Mouse (Mus musculus): ENCODE measurements around the gene Aplp2.

Aplp2 gene

GRCm38 (mm10) chr9:31225808-31226207 lies 14.2 kb upstream of the Aplp2 start:
- DNase-seq (ENCODE audit: low spot score in 2 of 2) = no peak

GRCm38 (mm10) chr9:31223475-31223874 lies 11.9 kb upstream of the Aplp2 start:
- no peak for DNase-seq (ENCODE audit: low spot score in 2 of 2)

- DNase-seq (ENCODE audit: low spot score in 2 of 2) = no peak
Measured at GRCm38 (mm10) chr9:31221170-31221569, 9.6 kb upstream of the Aplp2 start.

- no peak for DNase-seq (ENCODE audit: low spot score in 2 of 2)
Measured at GRCm38 (mm10) chr9:31217631-31218380, 6.2 kb upstream of the Aplp2 start.

DNA sequence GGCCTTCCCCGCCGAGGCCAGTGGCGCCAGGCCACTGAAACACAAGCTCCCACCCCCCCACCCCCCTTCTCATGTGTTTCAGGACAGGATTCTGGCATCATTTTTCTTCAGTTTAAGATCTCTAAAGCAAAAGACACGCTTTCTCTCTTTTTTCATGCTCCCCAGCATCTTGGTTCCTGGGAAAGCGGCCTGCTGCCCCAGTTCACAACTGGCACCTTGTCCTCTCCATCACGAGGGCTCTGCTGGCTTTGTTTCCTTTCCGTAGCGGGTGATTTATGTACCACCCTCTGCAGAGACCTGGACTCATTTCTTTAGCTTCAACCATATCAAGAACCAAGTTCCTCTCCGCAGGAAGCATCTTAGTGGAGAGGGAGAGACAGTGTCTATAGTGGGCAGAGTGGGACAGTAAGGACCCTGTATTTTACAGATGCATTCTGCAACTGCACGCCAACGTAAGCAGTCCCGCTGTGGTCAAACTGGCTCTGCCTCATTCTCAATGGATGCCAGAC lies 939 bp upstream of the Aplp2 start:
- DNase-seq (ENCODE audit: low spot score in 2 of 2) = no peak

- DNase-seq (ENCODE audit: low spot score in 2 of 2) = peak; percentile 46 to 81
Measured at GRCm38 (mm10) chr9:31210749-31211689, 596 bp downstream of the Aplp2 start.

- no peak for DNase-seq (ENCODE audit: low spot score in 2 of 2)
Measured at GRCm38 (mm10) chr9:31210163-31210562, 1.5 kb downstream of the Aplp2 start.

DNA sequence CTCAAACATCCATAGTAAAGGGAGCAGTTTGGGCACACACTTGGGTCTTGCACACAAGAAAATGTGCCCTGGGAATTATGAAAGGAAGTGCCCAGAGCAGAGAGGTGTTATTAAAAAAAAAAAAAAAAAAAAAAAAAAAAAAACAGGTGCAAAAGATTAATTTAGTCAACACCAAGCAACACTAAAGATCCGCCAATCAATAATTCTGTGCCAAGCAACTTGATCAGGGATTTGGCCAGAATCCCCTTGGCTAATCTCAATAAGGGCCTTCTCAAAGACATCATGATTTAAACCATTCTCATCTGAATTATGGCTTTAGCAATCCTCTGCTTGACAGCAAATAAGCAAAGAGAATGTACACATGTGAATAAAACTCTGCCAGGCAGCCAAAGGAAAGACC lies 2.1 kb downstream of the Aplp2 start:
- no peak for DNase-seq (ENCODE audit: low spot score in 2 of 2)

DNA sequence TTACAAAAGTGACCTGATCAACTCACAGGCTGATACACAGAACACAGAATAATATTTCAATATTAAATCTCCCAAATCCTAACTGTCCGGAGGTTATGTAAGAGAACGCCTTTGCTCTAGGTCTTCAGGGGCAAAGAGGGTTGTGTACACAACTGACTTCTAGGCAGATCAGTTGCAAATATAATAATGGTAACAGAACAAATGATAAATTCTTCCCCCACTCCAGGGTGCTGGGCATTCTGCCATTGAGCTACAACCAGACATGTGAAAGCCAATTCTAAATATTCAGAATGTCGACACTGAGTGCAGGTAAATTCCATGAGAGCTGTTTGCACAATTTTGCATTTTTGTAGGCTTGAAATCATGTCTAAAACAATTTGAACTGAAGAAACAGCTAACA lies 3.9 kb downstream of the Aplp2 start:
- no peak for DNase-seq (ENCODE audit: low spot score in 2 of 2)

DNA sequence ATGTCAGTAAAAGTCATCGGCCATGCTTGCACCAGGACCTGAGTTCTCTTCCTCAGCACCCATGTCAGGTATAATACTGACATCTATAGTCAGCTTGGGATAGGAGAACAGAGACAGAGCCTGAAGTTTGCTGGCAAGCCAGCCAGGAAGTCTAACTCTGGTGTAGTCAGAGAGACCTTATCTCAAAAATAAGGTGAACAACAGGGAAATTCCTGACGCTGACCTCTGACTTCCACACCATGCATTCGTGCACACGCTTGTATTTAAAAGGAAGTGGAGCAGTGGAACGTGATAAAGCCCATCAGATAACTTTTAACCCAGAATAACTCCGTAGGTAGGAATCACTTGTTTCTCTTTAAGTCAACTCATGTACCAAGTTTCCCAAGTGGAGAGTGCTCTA lies 6.9 kb downstream of the Aplp2 start:
- DNase-seq (ENCODE audit: low spot score in 2 of 2) = no peak

DNA sequence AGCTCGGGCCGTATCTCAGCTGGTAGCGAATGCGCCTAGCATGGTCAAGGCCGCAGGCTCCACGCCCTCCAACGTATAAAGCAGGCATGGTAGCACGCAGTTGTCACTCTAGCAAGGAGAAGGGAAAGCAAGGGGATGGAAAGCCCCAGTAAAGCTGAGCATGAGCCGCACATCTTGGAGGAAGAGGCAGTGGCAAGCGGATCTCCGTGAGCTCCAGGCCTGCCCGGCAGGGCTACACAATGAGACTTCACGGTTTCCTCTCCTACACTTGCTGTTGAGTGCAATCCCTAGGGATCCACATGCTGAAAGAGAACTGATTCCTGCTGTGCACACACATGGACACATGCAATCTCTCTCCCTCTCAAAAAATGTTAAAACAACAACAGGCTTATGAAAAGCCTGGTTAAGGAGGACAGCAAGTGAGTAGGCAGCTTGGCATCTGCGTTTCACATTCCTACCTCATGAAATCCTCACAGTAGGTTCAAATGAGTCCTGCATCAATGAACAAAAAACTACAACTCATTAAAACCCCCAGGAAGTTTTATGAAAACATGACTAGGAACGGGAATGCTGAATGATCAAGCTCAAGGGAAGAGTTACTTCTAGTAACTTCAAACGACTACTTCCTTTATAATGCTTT lies 7.9 kb downstream of the Aplp2 start:
- DNase-seq (ENCODE audit: low spot score in 2 of 2) = no peak

DNA sequence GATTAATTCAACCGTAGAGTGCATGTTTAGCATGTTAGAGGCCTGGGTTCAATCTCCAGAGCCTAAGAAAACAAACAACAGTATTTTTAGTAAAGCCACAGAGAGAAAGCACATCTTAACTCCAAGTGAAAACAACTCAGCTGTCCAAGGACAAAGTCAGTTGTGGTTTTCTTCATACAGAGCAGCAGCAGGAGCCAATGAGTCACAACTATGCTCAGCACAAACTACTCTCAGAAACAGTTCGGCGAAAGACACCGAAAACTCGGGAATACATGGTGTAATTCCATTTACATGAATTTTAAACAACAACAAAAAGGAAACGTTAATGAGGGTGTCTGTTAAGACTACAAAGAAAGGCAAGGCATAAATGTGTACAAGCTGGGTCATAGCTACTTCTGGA lies 8.5 kb downstream of the Aplp2 start:
- DNase-seq (ENCODE audit: low spot score in 2 of 2) = no peak

GRCm38 (mm10) chr9:31198614-31199013 lies 13.0 kb downstream of the Aplp2 start:
- no peak for DNase-seq (ENCODE audit: low spot score in 2 of 2)

GRCm38 (mm10) chr9:31197782-31198181 lies 13.8 kb downstream of the Aplp2 start:
- DNase-seq (ENCODE audit: low spot score in 2 of 2) = no peak

DNA sequence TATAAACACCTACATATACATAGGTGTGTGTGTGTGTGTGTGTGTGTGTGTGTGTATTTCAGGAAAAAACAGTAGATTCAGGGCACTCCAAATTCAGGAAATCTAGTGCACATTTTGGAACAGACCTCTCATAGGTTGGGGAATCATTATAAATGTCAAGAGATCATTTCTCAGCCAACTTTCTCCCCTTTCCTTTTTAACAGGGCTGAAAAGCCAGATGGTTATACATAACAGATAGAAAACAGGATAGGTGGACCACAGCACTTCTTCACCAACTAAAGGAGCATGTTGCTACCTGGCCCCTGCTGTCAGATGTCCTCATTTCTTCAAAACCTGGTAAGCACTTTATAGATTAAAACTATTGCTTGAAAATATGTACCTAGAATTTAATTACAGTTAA lies 14.9 kb downstream of the Aplp2 start:
- no peak for DNase-seq (ENCODE audit: low spot score in 2 of 2)

- DNase-seq (ENCODE audit: low spot score in 2 of 2) = no peak
Measured at GRCm38 (mm10) chr9:31195573-31195972, 16.0 kb downstream of the Aplp2 start.

DNA sequence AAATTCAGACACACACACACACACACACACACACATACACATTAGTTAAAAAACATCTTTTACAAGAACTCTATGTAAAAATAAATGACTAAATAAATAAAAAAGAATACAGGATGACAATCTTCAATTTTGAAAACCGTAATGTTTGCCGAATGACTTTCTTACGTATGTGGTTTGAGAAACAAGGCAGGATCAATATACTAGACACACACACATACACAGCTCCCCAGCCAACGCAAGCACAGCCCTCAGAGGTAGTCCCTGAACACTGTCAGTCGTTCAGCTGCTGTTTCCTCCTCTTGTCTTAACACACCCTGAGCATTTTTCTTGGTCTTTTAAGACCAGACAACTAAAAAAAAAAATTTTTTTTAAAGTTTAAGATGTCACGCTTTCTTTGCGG lies 19.2 kb downstream of the Aplp2 start:
- no peak for DNase-seq (ENCODE audit: low spot score in 2 of 2)

GRCm38 (mm10) chr9:31191543-31191942 lies 20.1 kb downstream of the Aplp2 start:
- DNase-seq (ENCODE audit: low spot score in 2 of 2) = no peak

GRCm38 (mm10) chr9:31189194-31189593 lies 22.4 kb downstream of the Aplp2 start:
- DNase-seq (ENCODE audit: low spot score in 2 of 2) = no peak

GRCm38 (mm10) chr9:31184439-31184838 lies 27.2 kb downstream of the Aplp2 start:
- no peak for DNase-seq (ENCODE audit: low spot score in 2 of 2)

DNA sequence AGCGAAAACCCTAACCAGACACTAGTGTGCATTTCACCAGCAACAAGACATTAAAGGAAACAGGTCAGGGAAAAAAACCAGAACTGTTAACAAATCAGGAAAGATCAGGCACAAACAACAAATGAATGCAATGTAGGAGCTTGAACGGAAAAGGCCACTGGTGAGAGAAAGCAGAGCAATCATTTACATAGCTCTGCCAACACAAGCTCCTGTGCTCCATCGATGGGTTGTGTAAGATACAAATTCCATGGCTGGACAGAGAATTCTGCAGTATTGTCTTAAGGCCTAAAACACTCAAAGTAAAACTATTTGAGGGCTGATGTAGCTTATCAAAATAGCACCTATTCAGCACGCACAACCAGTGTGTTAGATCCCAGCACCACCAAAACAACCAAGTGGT lies 28.6 kb downstream of the Aplp2 start:
- no peak for DNase-seq (ENCODE audit: low spot score in 2 of 2)
